Mouse (Mus musculus): ENCODE results near the gene Mettl6. TPM values are rescaled to one million over a fixed set of nuclear protein-coding genes. Genes with fewer than 3 reads are reported as not detected.

Gene Mettl6
- polyA plus RNA-seq, 1 experiment from 2014 or later, result 72.2 TPM

- no peaks in the 10 kb centered on the region for H3K4me1 ChIP-seq
- H3K9ac ChIP-seq, result no peak overlapping the region
- no peaks in the 10 kb centered on the region for H3K27me3 ChIP-seq (replicated peaks)
- no peak overlapping the region for H3K4me3 ChIP-seq
- ATAC-seq (ENCODE audit: low FRiP score, low read depth), result no peak
- H3K4me2 ChIP-seq (replicated peaks), result no peak overlapping the region
- H3K27ac ChIP-seq, result no peak overlapping the region
- peaks cover 82% of the 10 kb centered on the region for H3K36me3 ChIP-seq
- no peaks in the 10 kb centered on the region for H3K9me3 ChIP-seq
- WGBS, result 97% methylated on average over 6 of the region's 6 CpGs
Measured at GRCm38 (mm10) chr14:31506456-31506855, 11.6 kb upstream of the Mettl6 start.

GRCm38 (mm10) chr14:31503406-31503805 lies 8.6 kb upstream of the Mettl6 start:
- Histone ChIP-seq H3K36me3 (peaks cover 91% of the 10 kb centered on the region), H3K9me3 (no peaks in the 10 kb centered on the region), H3K27ac (no peak overlapping the region), H3K4me2 (replicated peaks) (no peak overlapping the region), H3K9ac (no peak overlapping the region), H3K27me3 (replicated peaks) (no peaks in the 10 kb centered on the region), H3K4me1 (no peaks in the 10 kb centered on the region), H3K4me3 (no peak overlapping the region)
- no peak for ATAC-seq (ENCODE audit: low FRiP score, low read depth)
- 89% methylated on average over 13 of the region's 13 CpGs for WGBS

- peaks cover 16% of the 10 kb centered on the region for H3K4me1 ChIP-seq
- H3K9ac ChIP-seq, result no peak overlapping the region
- WGBS, result 77% methylated on average over 1 of the region's 1 CpGs
- H3K4me2 ChIP-seq (replicated peaks), result no peak overlapping the region
- no peak overlapping the region for H3K27ac ChIP-seq
- ATAC-seq (ENCODE audit: low FRiP score, low read depth), result no peak
- no peak overlapping the region for H3K4me3 ChIP-seq
- H3K27me3 ChIP-seq (replicated peaks), result no peaks in the 10 kb centered on the region
- no peaks in the 10 kb centered on the region for H3K9me3 ChIP-seq
- H3K36me3 ChIP-seq, result peaks cover 57% of the 10 kb centered on the region
Measured at GRCm38 (mm10) chr14:31499526-31499925, 4.7 kb upstream of the Mettl6 start.

DNA sequence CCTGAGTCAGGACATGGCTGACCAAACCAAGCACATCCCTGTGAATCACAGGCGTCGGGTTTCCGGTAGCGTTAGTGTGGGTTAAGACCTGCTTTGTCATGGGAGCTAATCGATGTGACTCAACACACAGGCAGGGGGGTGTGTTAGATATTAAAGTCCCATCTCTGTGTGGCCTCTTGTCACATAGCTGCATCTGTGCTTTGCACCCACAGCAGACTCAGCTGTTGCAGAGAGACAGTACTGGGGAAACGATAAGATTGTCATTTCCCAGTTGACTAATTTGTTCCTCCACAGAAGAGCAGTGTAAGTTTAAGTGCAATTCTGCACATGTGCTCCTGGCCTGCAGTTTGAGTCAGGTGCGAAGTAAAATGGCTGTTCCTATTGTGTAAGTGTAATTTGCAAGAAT lies 1.4 kb upstream of the Mettl6 start:
- 59% methylated on average over 7 of the region's 7 CpGs for WGBS
- ATAC-seq (ENCODE audit: low FRiP score, low read depth), result no peak
- Histone ChIP-seq H3K9me3 (no peaks in the 10 kb centered on the region), H3K27me3 (replicated peaks) (no peaks in the 10 kb centered on the region), H3K4me3 (peak overlapping the region; percentile 77), H3K36me3 (peaks cover 44% of the 10 kb centered on the region), H3K4me1 (peaks cover 33% of the 10 kb centered on the region), H3K4me2 (replicated peaks) (peak overlapping the region; percentile 92), H3K27ac (no peak overlapping the region), H3K9ac (peak overlapping the region; percentile 83)

DNA sequence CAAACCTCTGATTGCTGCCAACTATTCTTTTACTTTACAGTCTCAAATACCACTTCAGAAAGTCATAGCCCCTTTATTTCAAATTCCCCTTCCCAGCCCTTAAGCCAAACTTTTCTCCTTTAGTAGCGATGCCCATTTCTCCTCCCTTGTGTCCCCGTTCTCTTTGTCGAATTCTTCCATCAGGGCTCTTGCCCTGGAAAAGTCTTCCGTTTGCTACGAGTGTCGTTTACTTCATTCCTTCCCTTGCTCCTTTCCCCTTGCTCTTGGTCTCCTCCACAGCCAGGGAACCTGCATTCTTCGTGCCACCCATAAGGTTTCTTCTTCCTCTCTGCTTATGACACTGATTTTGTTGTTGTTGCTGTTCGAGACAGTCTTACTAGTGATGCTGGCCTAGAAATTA lies 698 bp upstream of the Mettl6 start:
- Histone ChIP-seq H3K27ac (no peak overlapping the region), H3K4me1 (peaks cover 33% of the 10 kb centered on the region), H3K4me3 (peak overlapping the region; percentile 77), H3K27me3 (replicated peaks) (no peaks in the 10 kb centered on the region), H3K9ac (peak overlapping the region; percentile 83), H3K36me3 (peaks cover 43% of the 10 kb centered on the region), H3K4me2 (replicated peaks) (peak overlapping the region; percentile 92), H3K9me3 (no peaks in the 10 kb centered on the region)
- ATAC-seq (ENCODE audit: low FRiP score, low read depth), result no peak
- 6% methylated on average over 8 of the region's 8 CpGs for WGBS

- Histone ChIP-seq H3K4me3 (peak within 1 kb of the TSS; percentile 77), H3K4me1 (peaks cover 33% of the 10 kb centered on the region), H3K27me3 (replicated peaks) (no peaks in the 10 kb centered on the region), H3K36me3 (peaks cover 42% of the 10 kb centered on the region), H3K9ac (peak within 1 kb of the TSS; percentile 83), H3K9me3 (no peaks in the 10 kb centered on the region), H3K27ac (0 out of 2 replicates have a peak within 1 kb of the TSS, but pooled peaks have one; percentile 66), H3K4me2 (replicated peaks) (peak within 1 kb of the TSS; percentile 92)
- peak; percentile 65 for ATAC-seq (ENCODE audit: low FRiP score, low read depth)
- WGBS, result under 1% methylated on average over 37 of the region's 37 CpGs
Measured at GRCm38 (mm10) chr14:31494349-31494974, 378 bp downstream of the Mettl6 start, which contains the start of gene Eaf1. TSS of gene Eaf1 (plus strand) at chr14:31494399.

DNA sequence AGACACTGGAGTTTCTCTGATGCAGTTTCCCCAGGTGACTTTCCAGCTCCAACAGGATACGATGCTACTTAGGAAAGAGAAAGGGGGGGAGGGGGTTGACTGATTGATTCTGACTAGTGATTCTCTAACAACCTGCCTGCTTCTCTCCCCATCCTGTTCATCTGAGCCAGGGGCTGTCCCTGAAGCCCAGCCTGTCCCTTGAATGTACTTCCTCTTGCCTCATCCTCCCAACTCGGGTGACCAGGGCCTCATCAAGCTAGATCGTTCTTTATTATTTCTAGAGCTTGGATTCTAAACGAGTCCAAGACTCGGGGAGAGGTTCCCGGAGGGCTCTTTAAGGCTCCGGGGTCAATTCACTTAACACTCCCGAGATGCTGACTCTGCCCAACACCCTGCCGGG lies 939 bp downstream of the Mettl6 start:
- 37% methylated on average over 9 of the region's 9 CpGs for WGBS
- Histone ChIP-seq H3K36me3 (peaks cover 43% of the 10 kb centered on the region), H3K9me3 (no peaks in the 10 kb centered on the region), H3K4me3 (peak overlapping the region; percentile 77), H3K4me2 (replicated peaks) (peak overlapping the region; percentile 92), H3K27me3 (replicated peaks) (no peaks in the 10 kb centered on the region), H3K4me1 (peaks cover 33% of the 10 kb centered on the region), H3K9ac (peak overlapping the region; percentile 83), H3K27ac (no peak overlapping the region)
- ATAC-seq (ENCODE audit: low FRiP score, low read depth), result no peak

GRCm38 (mm10) chr14:31488055-31488454 lies 6.8 kb downstream of the Mettl6 start:
- H3K4me2 ChIP-seq (replicated peaks), result no peak overlapping the region
- H3K4me3 ChIP-seq, result no peak overlapping the region
- ATAC-seq (ENCODE audit: low FRiP score, low read depth), result no peak
- H3K4me1 ChIP-seq, result peaks cover 5% of the 10 kb centered on the region; the same call in 1 of the 2 replicates
- H3K9me3 ChIP-seq, result no peaks in the 10 kb centered on the region
- no peak overlapping the region for H3K9ac ChIP-seq
- no peak overlapping the region for H3K27ac ChIP-seq
- WGBS, result 96% methylated on average over 6 of the region's 6 CpGs
- H3K27me3 ChIP-seq (replicated peaks), result no peaks in the 10 kb centered on the region
- peaks cover 86% of the 10 kb centered on the region for H3K36me3 ChIP-seq

DNA sequence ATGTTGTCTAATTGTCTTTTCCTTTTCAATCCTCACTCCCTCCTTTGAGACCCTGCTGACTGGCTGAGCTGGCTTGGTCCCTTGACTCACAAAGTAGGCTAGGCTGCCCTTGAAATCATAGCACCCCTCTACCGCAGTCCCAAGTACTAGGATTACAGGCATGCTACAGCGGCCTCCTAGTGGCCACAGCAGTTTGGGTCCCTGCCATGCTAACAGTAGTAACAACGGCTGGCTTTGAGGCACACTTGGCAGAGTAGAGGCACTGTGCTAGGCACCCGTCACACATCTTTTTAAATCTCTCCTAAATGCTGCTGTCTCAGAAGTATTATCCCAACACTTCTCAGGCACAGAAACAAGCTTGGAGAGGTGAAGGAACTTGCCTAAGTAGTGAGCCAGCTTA lies 8.4 kb downstream of the Mettl6 start:
- Histone ChIP-seq H3K36me3 (peaks cover 88% of the 10 kb centered on the region), H3K27me3 (replicated peaks) (no peaks in the 10 kb centered on the region), H3K9me3 (no peaks in the 10 kb centered on the region), H3K27ac (no peak overlapping the region), H3K4me2 (replicated peaks) (no peak overlapping the region), H3K4me1 (no peaks in the 10 kb centered on the region), H3K9ac (no peak overlapping the region), H3K4me3 (no peak overlapping the region)
- WGBS, result 88% methylated on average over 4 of the region's 4 CpGs
- no peak for ATAC-seq (ENCODE audit: low FRiP score, low read depth)

- WGBS, result 91% methylated on average over 5 of the region's 5 CpGs
Measured at GRCm38 (mm10) chr14:31482417-31482816, 12.4 kb downstream of the Mettl6 start.

DNA sequence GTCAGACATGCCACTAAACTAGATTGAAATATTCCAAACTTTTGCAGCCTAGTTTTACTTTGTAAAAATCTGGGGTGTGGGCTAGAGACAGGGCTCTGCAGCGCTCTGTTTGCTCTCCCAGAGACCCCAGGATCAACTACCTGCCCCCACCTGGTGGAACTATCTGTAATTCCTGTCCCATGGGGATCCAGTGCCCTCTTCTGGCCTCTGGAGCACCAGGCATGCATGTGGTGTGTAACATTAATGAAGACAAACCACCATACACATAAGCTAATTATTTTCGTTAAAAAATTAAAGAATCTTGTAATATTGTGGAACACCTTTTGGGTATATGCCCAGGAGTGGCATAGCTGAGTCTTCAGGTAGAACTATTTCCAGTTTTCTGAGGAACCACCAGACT lies 21.5 kb downstream of the Mettl6 start:
- WGBS, result 80% methylated on average over 2 of the region's 2 CpGs

More at GRCm38 (mm10) chr14:31482417-31482816, 12.4 kb downstream of the Mettl6 start:
- no peak overlapping the region for H3K4me3 ChIP-seq
- no peak overlapping the region for H3K27ac ChIP-seq
- no peak for ATAC-seq (ENCODE audit: low FRiP score, low read depth)
- H3K27me3 ChIP-seq (replicated peaks), result no peaks in the 10 kb centered on the region
- no peaks in the 10 kb centered on the region for H3K4me1 ChIP-seq
- no peaks in the 10 kb centered on the region for H3K9me3 ChIP-seq
- H3K36me3 ChIP-seq, result peaks cover 92% of the 10 kb centered on the region
- H3K4me2 ChIP-seq (replicated peaks), result no peak overlapping the region
- no peak overlapping the region for H3K9ac ChIP-seq

GRCm38 (mm10) chr14:31472451-31473061 lies 22.3 kb downstream of the Mettl6 start:
- H3K9ac ChIP-seq, result no peak overlapping the region
- no peaks in the 10 kb centered on the region for H3K27me3 ChIP-seq (replicated peaks)
- WGBS, result 8% methylated on average over 5 of the region's 5 CpGs
- no peak overlapping the region for H3K27ac ChIP-seq
- ATAC-seq (ENCODE audit: low FRiP score, low read depth), result no peak
- no peaks in the 10 kb centered on the region for H3K9me3 ChIP-seq
- H3K4me1 ChIP-seq, result no peaks in the 10 kb centered on the region
- H3K4me2 ChIP-seq (replicated peaks), result no peak overlapping the region
- H3K4me3 ChIP-seq, result no peak overlapping the region
- no peaks in the 10 kb centered on the region for H3K36me3 ChIP-seq

More for the DNA sequence above, 21.5 kb downstream of the Mettl6 start:
- no peaks in the 10 kb centered on the region for H3K27me3 ChIP-seq (replicated peaks)
- no peak overlapping the region for H3K4me3 ChIP-seq
- no peak overlapping the region for H3K9ac ChIP-seq
- H3K4me1 ChIP-seq, result no peaks in the 10 kb centered on the region
- H3K9me3 ChIP-seq, result no peaks in the 10 kb centered on the region
- H3K36me3 ChIP-seq, result peaks cover 4% of the 10 kb centered on the region
- no peak for ATAC-seq (ENCODE audit: low FRiP score, low read depth)
- no peak overlapping the region for H3K4me2 ChIP-seq (replicated peaks)
- no peak overlapping the region for H3K27ac ChIP-seq

DNA sequence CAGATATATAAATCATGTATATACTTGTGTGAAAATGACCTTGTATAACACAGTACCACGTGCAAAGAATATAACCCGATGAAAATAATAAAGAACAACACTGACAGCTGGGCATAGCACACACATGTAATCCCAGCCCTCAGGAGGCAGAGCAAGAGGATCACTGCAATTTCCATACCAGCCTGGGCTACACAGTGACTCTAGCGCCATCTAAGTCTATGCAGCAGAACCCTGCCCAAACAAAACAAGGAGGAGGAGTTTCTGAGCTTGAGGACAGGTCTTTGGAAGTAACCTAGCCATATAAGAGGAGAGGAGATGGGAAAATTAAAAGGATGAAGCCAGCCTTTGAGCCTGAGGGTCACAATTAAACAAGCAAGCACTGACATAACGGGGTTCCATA lies 25.1 kb downstream of the Mettl6 start:
- H3K27ac ChIP-seq, result no peak overlapping the region
- 55% methylated on average over 4 of the region's 4 CpGs for WGBS
- no peaks in the 10 kb centered on the region for H3K4me1 ChIP-seq
- no peak overlapping the region for H3K4me3 ChIP-seq
- no peaks in the 10 kb centered on the region for H3K27me3 ChIP-seq (replicated peaks)
- no peaks in the 10 kb centered on the region for H3K9me3 ChIP-seq
- no peak overlapping the region for H3K4me2 ChIP-seq (replicated peaks)
- ATAC-seq (ENCODE audit: low FRiP score, low read depth), result no peak
- no peaks in the 10 kb centered on the region for H3K36me3 ChIP-seq
- no peak overlapping the region for H3K9ac ChIP-seq

All from neural tube, embryonic 12.5 days (tissue).